Mouse (Mus musculus) olfactory bulb, adult 2 months (tissue): Measurements from ENCODE around the gene Atp8a2.

Source experiments
- CTCF ChIP-seq: fragments of 200-500 bp; IDR thresholded peaks from 2 replicates; pipeline ENCODE4 v1.5.1; 2012; ENCODE audit warnings: low read depth, mild to moderate bottlenecking, low read length, moderate library complexity; ENCODE audit not compliant: insufficient read depth
- POLR2A ChIP-seq: fragments of 200-500 bp; IDR thresholded peaks from 2 replicates; pipeline ENCODE4 v1.6.1; 2012; ENCODE audit warnings: mild to moderate bottlenecking, low read depth, low read length, moderate library complexity; ENCODE audit not compliant: insufficient read depth

DNA sequence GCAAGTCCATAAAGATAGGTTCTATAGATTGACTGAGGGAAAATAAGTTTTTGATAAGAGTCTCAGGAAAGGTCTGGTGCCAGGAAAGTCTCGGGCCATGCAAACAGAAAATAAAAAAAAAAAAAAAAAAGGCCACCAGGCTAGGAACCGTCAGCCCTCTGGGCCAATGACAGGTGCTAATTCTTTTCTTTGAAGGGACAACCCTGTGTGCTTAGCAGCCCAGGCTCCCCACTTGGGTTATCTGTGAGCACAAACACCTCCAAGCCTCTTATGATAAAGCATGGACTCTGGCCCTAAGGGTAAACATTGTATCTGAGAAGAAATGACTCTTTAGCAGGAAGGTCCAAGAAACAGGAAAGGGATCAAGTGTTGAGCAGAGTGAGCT, 18.4 kb downstream of the Atp8a2 start:
- TF ChIP-seq CTCF = no peak
- no peak for TF ChIP-seq POLR2A
